Mouse (Mus musculus): ENCODE measurements around the gene Cdh5.
A peak's percentile ranks its signal among the peaks of the same experiment; 100 is the strongest.

DNA sequence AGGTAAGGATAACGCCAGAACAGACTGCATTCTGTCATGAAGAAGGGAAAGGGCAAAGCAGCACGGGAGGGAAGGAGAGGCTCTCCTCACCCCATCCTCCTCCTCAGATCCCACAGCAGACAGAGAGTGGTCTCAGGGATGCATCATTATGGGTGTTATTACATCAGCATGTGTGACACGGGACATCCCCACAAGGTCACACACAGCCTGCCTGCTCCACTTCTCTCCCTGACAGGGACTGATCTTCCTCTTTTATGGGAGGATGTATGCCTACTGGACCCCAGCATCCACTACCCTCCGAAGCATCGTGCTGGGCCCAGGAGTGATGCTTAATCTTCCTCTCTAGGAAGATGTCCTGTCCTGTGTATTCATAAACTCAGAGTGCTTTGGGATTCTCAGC is 41.5 kb upstream of the Cdh5 start:
- TF ChIP-seq CTCF (IDR thresholded peaks at IDR 0.05; ENCODE audit: control insufficient read depth, insufficient read depth, insufficient replicate concordance, low read depth, low read length) = no peak
- TF ChIP-seq POLR2A (IDR thresholded peaks at IDR 0.05; ENCODE audit: control insufficient read depth, low read depth, low read length) = peak; percentile 51; the same call in 1 of the 2 replicates

Data from testis, adult 2 months (tissue).